Mouse (Mus musculus) forebrain, embryonic 13.5 days (tissue): ENCODE results near the gene Vmn1r189. TPM values are rescaled to one million over a fixed set of nuclear protein-coding genes. Genes with fewer than 3 reads are reported as not detected.
"Not testable (repeated sequence)": the region's sequence is repeated elsewhere in the genome, so short reads cannot be mapped to it uniquely, and the experiment has no call there.

Experiments
- ATAC-seq: fragments of 200-750 bp; cut with Nextera tagmentation; 2 replicates; pipeline ENCODE4 v1.8.0; 2017
- H3K27ac ChIP-seq: fragments of 300-500 bp; sonication (generic); 2 replicates; pipeline ENCODE4 v1.5.1; 2015; ENCODE audit warnings: inconsistent platforms, mild to moderate bottlenecking, moderate library complexity
- H3K27me3 ChIP-seq: fragments of 300-500 bp; sonication (generic); 2 replicates; pipeline ENCODE4 v1.6.1; 2015; ENCODE audit warnings: mild to moderate bottlenecking, inconsistent platforms
- H3K36me3 ChIP-seq: fragments of 300-500 bp; sonication (generic); 2 replicates; pipeline ENCODE4 v1.6.1; 2015; ENCODE audit warnings: mild to moderate bottlenecking, inconsistent platforms; ENCODE audit not compliant: poor library complexity, severe bottlenecking
- H3K4me1 ChIP-seq: fragments of 300-500 bp; sonication (generic); 2 replicates; pipeline ENCODE4 v1.6.1; 2015; ENCODE audit warnings: inconsistent platforms
- H3K4me2 ChIP-seq: fragments of 300-500 bp; sonication (generic); 2 replicates; pipeline ENCODE4 v1.6.1; 2015; ENCODE audit warnings: inconsistent platforms, mild to moderate bottlenecking, moderate library complexity
- H3K4me3 ChIP-seq: fragments of 300-500 bp; sonication (generic); 2 replicates; pipeline ENCODE4 v1.5.1; 2015; ENCODE audit warnings: mild to moderate bottlenecking, inconsistent platforms
- H3K9ac ChIP-seq: fragments of 300-500 bp; sonication (generic); 2 replicates; pipeline ENCODE4 v1.6.1; 2015; ENCODE audit warnings: mild to moderate bottlenecking, inconsistent platforms
- H3K9me3 ChIP-seq: fragments of 300-500 bp; sonication (generic); replicated peaks from 2 replicates; pipeline ENCODE4 v1.6.1; 2016; ENCODE audit warnings: inconsistent platforms
- WGBS: fragments of 180-500 bp; shearing (Covaris S2); methylation state at CpG from one replicate; pipeline ENCODE4 v1.1.7; 2015; 5-methylcytosine and 5-hydroxymethylcytosine counted together
- microRNA-seq: library from miRNA; unstranded; fragments of <30 nt; microRNA quantifications from one replicate; pipeline ENCODE4, GENCODE M21; 2016
- polyA plus RNA-seq: library from polyadenylated mRNA; unstranded; fragments of >200 nt; fragmentation: Nextera tagmentation; extraction: Ambion mirVana; gene quantifications from 2 replicates; pipeline ENCODE4 v1.2.1, GENCODE M21; 2015

Gene Vmn1r189
- polyA plus RNA-seq: not detected in 2 replicates

DNA sequence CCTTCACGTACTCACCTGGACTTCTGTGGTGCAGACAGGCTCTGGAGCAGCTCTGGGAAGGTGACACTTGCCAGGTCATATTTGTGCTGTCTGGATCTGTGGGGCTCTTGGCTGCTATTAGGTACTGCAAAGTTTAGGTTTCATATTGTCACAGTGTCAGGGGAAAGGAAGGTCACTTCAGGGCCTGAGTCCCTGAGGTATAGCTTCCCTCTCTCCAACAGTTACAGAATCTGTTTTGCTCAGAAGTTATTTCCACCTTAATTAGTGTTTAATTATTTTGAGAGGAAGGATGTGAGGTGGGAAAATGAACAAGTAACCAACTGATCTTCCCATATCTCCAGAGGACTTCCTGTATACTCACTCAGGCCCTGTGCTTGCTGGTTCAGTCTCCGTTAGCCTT, at the start of gene Vmn1r189:
Vmn1r189 (minus strand) TSS at position 101 of the 400 bp plus-strand sequence.
- 88% methylated on average over 2 of the region's 2 CpGs for WGBS
- not testable (repeated sequence) for H3K36me3 ChIP-seq, H3K4me1 ChIP-seq, H3K9me3 ChIP-seq, H3K4me3 ChIP-seq, ATAC-seq, H3K27ac ChIP-seq, H3K27me3 ChIP-seq, H3K9ac ChIP-seq, H3K4me2 ChIP-seq

DNA sequence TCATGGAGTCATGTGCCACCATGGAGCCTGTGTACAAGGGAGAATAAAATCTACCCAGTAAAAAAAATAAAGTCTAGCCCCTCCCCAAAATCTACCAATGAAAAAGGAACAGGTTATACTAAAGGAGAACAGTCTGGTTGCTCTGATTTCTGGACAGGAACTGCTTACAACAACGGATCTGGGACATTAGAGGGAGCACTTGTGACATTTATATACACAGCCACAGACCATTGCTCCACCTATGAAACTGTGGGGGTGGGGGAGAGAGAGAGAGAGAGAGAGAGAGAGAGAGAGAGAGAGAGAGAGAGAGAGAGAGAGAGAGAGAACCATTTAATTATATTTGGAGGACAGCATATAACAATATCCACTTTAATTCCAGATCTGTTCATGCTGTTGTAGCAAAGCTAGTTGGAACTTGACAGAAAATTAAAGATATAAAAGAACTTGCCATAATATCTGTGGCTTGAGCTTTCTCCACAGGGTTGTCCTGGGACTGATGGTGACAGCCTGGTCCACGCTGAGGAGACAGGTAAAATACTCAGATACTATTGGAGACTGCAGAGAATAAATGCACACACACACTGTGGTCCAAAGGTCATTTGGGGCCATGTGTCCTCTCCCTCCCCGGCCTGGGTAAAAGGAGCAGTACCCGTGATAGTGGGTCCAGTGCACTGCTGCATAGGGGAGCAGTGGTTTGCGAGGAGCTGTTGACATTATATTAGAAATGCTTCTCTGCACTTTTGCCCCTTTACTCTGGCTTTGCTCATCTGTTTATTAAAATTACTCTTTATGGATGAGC, 31.1 kb upstream of the Vmn1r189 start:
- H3K4me2 ChIP-seq, H3K9ac ChIP-seq, H3K36me3 ChIP-seq, H3K9me3 ChIP-seq, H3K27me3 ChIP-seq, H3K4me1 ChIP-seq, H3K27ac ChIP-seq, H3K4me3 ChIP-seq: not testable (repeated sequence)
- WGBS: 68% methylated on average over 4 of the region's 5 CpGs
- ATAC-seq: peak; percentile 45; the same call in 1 of the 2 replicates

DNA sequence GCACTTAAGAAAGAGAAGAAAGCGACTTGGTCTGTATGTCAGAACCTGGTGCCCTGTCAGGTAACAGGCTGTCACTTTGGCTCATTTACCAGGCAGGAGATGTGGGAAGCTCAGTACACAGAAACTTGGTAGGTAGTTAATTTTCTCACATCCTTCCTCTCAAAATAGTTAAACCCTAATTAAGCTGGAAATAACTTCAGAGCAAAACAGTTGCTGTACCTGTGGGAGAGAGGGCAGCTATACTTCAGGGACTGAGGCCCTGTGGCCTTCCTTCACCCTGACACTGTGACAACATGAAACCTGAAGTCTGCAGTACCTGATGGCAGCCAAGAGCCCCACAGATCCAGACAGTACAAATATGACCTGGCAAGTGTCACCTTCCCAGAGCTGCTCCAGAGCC, 21.5 kb downstream of the Vmn1r189 start, which contains the start of gene Vmn1r188:
Vmn1r188 (plus strand) TSS at position 301 of the 400 bp plus-strand sequence.
- not testable (repeated sequence) for H3K27ac ChIP-seq, H3K27me3 ChIP-seq, H3K4me1 ChIP-seq, H3K9me3 ChIP-seq, H3K36me3 ChIP-seq, H3K4me3 ChIP-seq, ATAC-seq, H3K4me2 ChIP-seq, H3K9ac ChIP-seq
- WGBS: 73% methylated on average over 1 of the region's 1 CpGs

DNA sequence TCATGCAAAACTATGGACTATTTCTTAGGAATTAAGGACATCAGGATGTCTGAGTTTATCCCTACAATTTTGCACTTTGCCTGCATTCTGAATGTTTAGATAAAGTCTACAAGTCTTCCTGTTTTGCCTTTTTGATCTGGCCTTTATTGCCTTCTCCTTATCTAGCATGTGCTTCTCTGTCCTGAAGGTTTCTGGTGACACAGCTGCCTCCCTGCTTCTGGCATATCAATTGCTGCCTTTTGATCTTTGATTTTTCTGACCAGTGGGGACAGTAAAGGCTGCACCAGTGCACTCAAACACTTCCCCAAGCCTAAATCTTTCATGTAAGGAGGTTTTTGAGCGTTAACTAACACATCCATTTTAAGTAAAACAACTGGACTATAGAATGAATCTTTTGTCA, 42.2 kb downstream of the Vmn1r189 start:
- H3K9me3 ChIP-seq: no peaks in the 10 kb centered on the region
- H3K4me2 ChIP-seq: no peak overlapping the region
- no peaks in the 10 kb centered on the region for H3K36me3 ChIP-seq
- H3K4me1 ChIP-seq: no peaks in the 10 kb centered on the region
- 72% methylated on average over 1 of the region's 1 CpGs for WGBS
- no peaks in the 10 kb centered on the region for H3K27me3 ChIP-seq
- no peak for ATAC-seq
- no peak overlapping the region for H3K4me3 ChIP-seq
- H3K27ac ChIP-seq: no peak overlapping the region
- no peak overlapping the region for H3K9ac ChIP-seq

DNA sequence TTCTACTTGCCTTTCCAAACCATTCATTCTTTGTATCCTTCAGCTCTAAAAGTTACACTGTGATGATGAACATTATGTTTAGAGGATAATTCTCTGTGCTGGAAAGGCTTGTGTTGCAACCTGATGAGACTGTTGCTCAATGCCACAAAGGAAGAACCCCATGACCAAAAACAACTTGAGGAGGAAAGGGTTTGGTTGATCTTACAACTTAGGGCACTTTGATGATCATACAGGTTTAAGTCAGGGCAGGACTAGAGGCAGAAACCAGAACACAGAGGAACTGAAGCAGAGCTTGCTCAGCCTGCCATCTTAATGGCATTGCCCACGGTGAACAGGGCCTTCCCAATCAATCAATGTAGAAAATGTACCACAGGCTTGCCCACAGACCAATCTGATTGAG, 44.2 kb downstream of the Vmn1r189 start:
- Histone ChIP-seq H3K4me1 (no peaks in the 10 kb centered on the region), H3K4me3 (no peak overlapping the region), H3K9ac (no peak overlapping the region), H3K27ac (no peak overlapping the region), H3K27me3 (no peaks in the 10 kb centered on the region), H3K9me3 (no peaks in the 10 kb centered on the region), H3K4me2 (no peak overlapping the region), H3K36me3 (no peaks in the 10 kb centered on the region)
- 90% methylated on average over 1 of the region's 1 CpGs for WGBS
- ATAC-seq: no peak

DNA sequence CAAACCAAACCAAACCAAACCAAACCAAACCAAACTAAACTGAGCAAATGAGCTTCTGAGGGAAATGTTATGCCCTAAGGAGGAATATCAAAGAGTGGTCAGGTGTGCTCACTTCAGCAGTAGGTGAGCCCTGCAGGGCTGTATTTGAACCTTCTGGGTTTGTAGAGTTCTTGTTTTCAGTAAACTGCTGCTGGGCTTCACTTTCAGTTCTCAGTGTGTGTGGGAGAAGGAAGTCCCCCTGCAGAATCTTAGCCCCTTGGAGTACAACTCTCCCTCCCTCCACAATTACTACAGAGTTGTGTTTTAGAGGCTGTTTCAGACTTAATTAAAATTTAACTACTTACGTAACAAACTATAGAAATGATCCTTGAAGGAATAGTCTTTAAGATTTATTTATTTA, 51.9 kb downstream of the Vmn1r189 start:
- H3K9me3 ChIP-seq: no peaks in the 10 kb centered on the region
- no peak for ATAC-seq
- no peak overlapping the region for H3K4me2 ChIP-seq
- H3K9ac ChIP-seq: no peak overlapping the region
- whole genome bisulfite sequencing: 95% methylated on average over 1 of the region's 1 CpGs
- H3K27ac ChIP-seq: no peak overlapping the region
- H3K27me3 ChIP-seq: no peaks in the 10 kb centered on the region
- 0 out of 2 replicates have a peak, but pooled peaks cover 4% of the 10 kb centered on the region for H3K4me1 ChIP-seq
- H3K36me3 ChIP-seq: no peaks in the 10 kb centered on the region
- no peak overlapping the region for H3K4me3 ChIP-seq

DNA sequence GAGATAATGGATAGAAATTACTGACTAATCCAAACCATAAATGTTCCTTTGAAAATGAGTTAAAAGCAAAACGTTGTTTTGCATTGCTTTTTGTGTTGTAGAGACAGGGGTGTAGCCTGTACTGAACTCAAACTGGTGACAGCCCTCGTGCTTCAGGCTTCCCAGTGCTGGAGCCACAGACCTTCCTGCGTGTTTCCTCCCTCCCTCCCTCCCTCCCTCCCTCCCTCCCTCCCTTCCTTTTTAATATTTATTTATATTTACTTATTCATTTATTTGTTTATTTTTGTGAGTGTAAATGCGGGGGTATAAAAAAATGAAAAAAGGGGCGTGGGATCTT, 54.1 kb downstream of the Vmn1r189 start:
- WGBS: 14% methylated on average over 5 of the region's 5 CpGs
- Histone ChIP-seq H3K27ac (peak overlapping the region; percentile 84; the same call in 1 of the 2 replicates), H3K4me1 (0 out of 2 replicates have a peak, but pooled peaks cover 4% of the 10 kb centered on the region), H3K9me3 (no peaks in the 10 kb centered on the region), H3K27me3 (no peaks in the 10 kb centered on the region), H3K4me2 (peak overlapping the region; percentile 64), H3K36me3 (no peaks in the 10 kb centered on the region), H3K9ac (peak overlapping the region; percentile 66), H3K4me3 (peak overlapping the region; percentile 52)
- peak; percentile 46; the same call in 1 of the 2 replicates for ATAC-seq

DNA sequence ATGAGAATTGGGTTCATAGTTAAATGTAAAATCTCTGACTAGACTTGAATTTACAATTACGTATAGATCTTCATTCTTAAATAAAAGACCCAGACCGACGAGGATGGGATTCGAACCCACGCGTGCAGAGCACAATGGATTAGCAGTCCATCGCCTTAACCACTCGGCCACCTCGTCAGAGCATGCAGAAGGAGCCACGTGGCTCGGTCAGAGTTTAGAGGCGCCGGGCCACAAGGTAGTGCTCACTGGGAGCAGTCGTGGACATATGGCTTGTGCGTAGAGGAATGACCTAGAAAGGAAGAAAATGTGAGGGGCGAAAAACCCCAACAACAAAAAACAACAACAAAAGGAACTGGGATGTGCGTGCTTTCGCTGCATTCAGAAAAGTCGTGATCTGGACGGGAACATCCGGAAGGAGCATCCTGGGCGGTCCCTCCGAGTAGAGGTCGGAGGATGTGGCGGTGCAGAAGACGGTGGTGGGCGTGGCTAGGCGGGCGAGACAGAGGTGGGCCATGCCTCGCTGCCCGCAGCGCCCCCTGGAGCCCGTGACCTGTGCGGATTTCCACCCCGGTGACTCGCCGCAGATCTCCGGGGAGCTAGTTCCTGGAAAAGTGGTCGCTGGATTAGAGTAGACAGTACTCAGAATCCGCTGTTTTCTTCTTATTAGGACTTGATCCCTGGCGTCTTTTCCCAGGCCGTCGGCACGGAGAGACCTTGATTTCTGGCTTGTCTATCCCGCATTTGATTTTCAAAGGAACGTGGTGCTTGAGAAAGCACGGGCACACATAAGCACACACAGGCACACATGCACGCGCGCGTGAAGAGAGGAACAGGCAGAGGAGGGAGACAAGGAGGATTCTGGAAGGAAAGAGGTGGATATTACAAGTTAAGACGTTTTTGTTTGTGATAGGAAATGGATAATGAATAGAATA, 54.8 kb downstream of the Vmn1r189 start:
- ATAC-seq: peak; percentile 95
- 0 out of 2 replicates have a peak, but pooled peaks cover 4% of the 10 kb centered on the region for H3K4me1 ChIP-seq
- WGBS: under 1% methylated on average over 52 of the region's 52 CpGs
- H3K9me3 ChIP-seq: no peaks in the 10 kb centered on the region
- peak overlapping the region; percentile 66 for H3K9ac ChIP-seq
- no peaks in the 10 kb centered on the region for H3K27me3 ChIP-seq
- peak overlapping the region; percentile 52 for H3K4me3 ChIP-seq
- H3K4me2 ChIP-seq: peak overlapping the region; percentile 64
- H3K27ac ChIP-seq: peak overlapping the region; percentile 84
- H3K36me3 ChIP-seq: no peaks in the 10 kb centered on the region

Small RNA genes within 50 kb of the gene (microRNA-seq; reads per million reads assigned to microRNA genes)
- gene Gm26300: not detected

Other genes with a start within 250 kb of the Vmn1r189 start
- 25.4 and 29.2 TPM in 2 replicates for gene Zfp184, start 160.7 kb downstream of the Vmn1r189 start, polyA plus RNA-seq
- 0.09 TPM in 1 of 2 replicates, not detected in the other for gene Pom121l2, start 124.6 kb downstream of the Vmn1r189 start, polyA plus RNA-seq
- gene Prss16, start 96.1 kb downstream of the Vmn1r189 start, polyA plus RNA-seq: not detected in 2 replicates
- gene Hist1h2ah, start 70.3 kb downstream of the Vmn1r189 start, polyA plus RNA-seq: 2.8 and 10.7 TPM in 2 replicates
- gene Hist1h2bk, start 70.0 kb downstream of the Vmn1r189 start, polyA plus RNA-seq: 7.5 and 10.3 TPM in 2 replicates
- 42.8 and 45.2 TPM in 2 replicates for gene Hist1h4i, start 64.5 kb downstream of the Vmn1r189 start, polyA plus RNA-seq
- gene Hist1h2ag, start 62.9 kb downstream of the Vmn1r189 start, polyA plus RNA-seq: 60.3 and 62.0 TPM in 2 replicates
- gene Hist1h2bj, start 62.6 kb downstream of the Vmn1r189 start, polyA plus RNA-seq: 13.3 and 13.9 TPM in 2 replicates
- gene Vmn1r188, start 21.4 kb downstream of the Vmn1r189 start, polyA plus RNA-seq: not detected in 2 replicates
- gene Vmn1r191, start 78.1 kb upstream of the Vmn1r189 start, polyA plus RNA-seq: not detected in 2 replicates
- not detected in 2 replicates for gene Vmn1r192, start 85.3 kb upstream of the Vmn1r189 start, polyA plus RNA-seq
- not detected in 2 replicates for gene Vmn1r193, start 117.3 kb upstream of the Vmn1r189 start, polyA plus RNA-seq
- not detected in 2 replicates for gene Vmn1r194, start 138.4 kb upstream of the Vmn1r189 start, polyA plus RNA-seq
- gene Vmn1r195, start 164.7 kb upstream of the Vmn1r189 start, polyA plus RNA-seq: not detected in 2 replicates
- gene Vmn1r196, start 184.1 kb upstream of the Vmn1r189 start, polyA plus RNA-seq: not detected in 2 replicates
- gene Vmn1r197, start 218.8 kb upstream of the Vmn1r189 start, polyA plus RNA-seq: not detected in 2 replicates
- gene Vmn1r198, start 244.5 kb upstream of the Vmn1r189 start, polyA plus RNA-seq: not detected in 2 replicates